ENCODE assay signal across 10 mouse cellular contexts in genomic region chr14:30147774-30148173, GRCm38 (mm10).
DNase-seq lines count a peak whose midpoint lies in the region; ATAC-seq and TF ChIP-seq lines count a peak whose summit lies in the region.
"Had no signal": no experiment of that assay in that cellular context is flagged by ENCODE, and none has a peak within 500 bp of the region (broad histone marks: within the 10 kb centered on the region; RNA-seq: fewer than 3 reads in every experiment).

No protein-coding gene starts in this region.

- no peak overlapping the region for H3K4me2 ChIP-seq in liver, embryonic 11.5 days
- H3K4me2 ChIP-seq: lung, embryonic 14.5 days had no signal

- 0 out of 2 replicates have a peak overlapping the region, but pooled peaks have one; percentile 2 for H3K27ac ChIP-seq in left cerebral cortex, adult 2 months
- H3K27ac ChIP-seq in liver, embryonic 11.5 days (ENCODE audit: low read depth, low read length) = no peak overlapping the region

- ATAC-seq in liver, embryonic 11.5 days (replicated peaks; ENCODE audit: low FRiP score) = no peak

- H3K27me3 ChIP-seq in liver, embryonic 11.5 days (replicated peaks; ENCODE audit: control insufficient read depth, insufficient read depth, low read length) = no peaks in the 10 kb centered on the region

- no peaks in the 10 kb centered on the region for H3K9me3 ChIP-seq in liver, embryonic 11.5 days (ENCODE audit: control insufficient read depth, low read length)

- no peak overlapping the region for H3K9ac ChIP-seq in liver, embryonic 11.5 days (ENCODE audit: low read depth, low read length)
- H3K9ac ChIP-seq: lung, embryonic 14.5 days had no signal

- no peak for TF ChIP-seq CTCF in left cerebral cortex, adult 2 months (IDR thresholded peaks at IDR 0.05)

- H3K36me3 ChIP-seq in liver, embryonic 11.5 days (ENCODE audit: control insufficient read depth, insufficient read depth, low read length) = no peaks in the 10 kb centered on the region

- no peak overlapping the region for H3K4me3 ChIP-seq in left cerebral cortex, adult 2 months
- no peak overlapping the region for H3K4me3 ChIP-seq in liver, embryonic 11.5 days (ENCODE audit: low read depth, low read length)

- no peak for DNase-seq in left cerebral cortex, adult 2 months (ENCODE audit: extremely low spot score in 1 of 2, low spot score in 2 of 2)
- no peak for DNase-seq in left cerebral cortex, adult 8-10 months (ENCODE audit: low spot score in 2 of 2)
- DNase-seq in cerebellum, adult 9-11 months = peak; percentile 60
- peak; percentile 64 for DNase-seq in gastrocnemius, postnatal 14 days
- peak; percentile 69 for DNase-seq in mesoderm, embryonic 11.5 days (ENCODE audit: low read depth, low spot score)
- no peak for DNase-seq in liver, embryonic 11.5 days (ENCODE audit: low spot score)
- no peak for DNase-seq in spleen, postnatal 10 days (ENCODE audit: low spot score in 2 of 2)
- no peak for DNase-seq in kidney, adult 9 months
- DNase-seq: kidney, adult 8-10 months; lung, embryonic 14.5 days had no signal

- H3K4me1 ChIP-seq in liver, embryonic 11.5 days (replicated peaks; ENCODE audit: control insufficient read depth, insufficient read depth, low read length) = no peaks in the 10 kb centered on the region

- 73% methylated on average over 7 of the region's 7 CpGs for WGBS in liver, embryonic 11.5 days

- intact Hi-C loops in left cerebral cortex, adult 2 months (cut with DNase I) = no loop called here
- intact Hi-C loops in gastrocnemius, postnatal 14 days (cut with DNase I; ENCODE audit: low total_unique reads) = no loop called here

Comparison
In these comparisons a context has a peak if more than half of its experiments do, and no peak if none do; other contexts are left out.
1. DNase-seq: peak in cerebellum, adult 9-11 months (single experiment), gastrocnemius, postnatal 14 days (single experiment) and mesoderm, embryonic 11.5 days (single experiment); none in left cerebral cortex, adult 2 months (0 of 2), left cerebral cortex, adult 8-10 months (0 of 2), liver, embryonic 11.5 days (single experiment), spleen, postnatal 10 days (0 of 2) and kidney, adult 9 months (single experiment).